Mouse (Mus musculus): ENCODE data around the gene Mgat3.

- TF ChIP-seq POLR2A (IDR thresholded peaks at IDR 0.05; ENCODE audit: extremely low read depth, insufficient read depth, low read length) (no peak), CTCF (IDR thresholded peaks at IDR 0.05; ENCODE audit: extremely low read depth, insufficient read depth, low read length) (no peak)
Measured at GRCm38 (mm10) chr15:80145397-80145796, 28.1 kb upstream of the Mgat3 start.

All from cortical plate, adult 2 months (tissue).